Mouse (Mus musculus) CH12.LX (cell line): ENCODE measurements around the gene H1fx. TPM values are rescaled to one million over a fixed set of nuclear protein-coding genes. Genes with fewer than 3 reads are reported as not detected.

ENCODE experiments used
- DNase-seq: peaks from one replicate; pipeline ENCODE4 v3.0.0-alpha.2; 2013; ENCODE audit errors: extremely low read depth
- H3K27ac ChIP-seq: 2 replicates; pipeline ENCODE4 v1.5.1; 2012; ENCODE audit warnings: low read depth, mild to moderate bottlenecking, control low read depth, moderate library complexity; ENCODE audit not compliant: insufficient read depth
- H3K27me3 ChIP-seq: replicated peaks from 2 replicates; pipeline ENCODE3; 2012; ENCODE audit warnings: inconsistent platforms
- H3K36me3 ChIP-seq, 2 experiments: replicated peaks in 1 of 2; 2 replicates each; pipeline versions ENCODE3 to v1.6.1; 2012; ENCODE audit warnings: inconsistent platforms in 1 of 2, low read length in 1 of 2, mild to moderate bottlenecking in 1 of 2, mixed read lengths in 1 of 2, moderate library complexity in 1 of 2; ENCODE audit not compliant: control insufficient read depth in 1 of 2, insufficient read depth in 1 of 2
- H3K4me1 ChIP-seq, 2 experiments: 2 replicates each; pipeline ENCODE4 v1.6.1; 2012; ENCODE audit warnings: inconsistent platforms in 1 of 2, moderate library complexity in 1 of 2; ENCODE audit not compliant: insufficient read depth in 2 of 2, control insufficient read depth in 1 of 2
- H3K4me2 ChIP-seq: 2 replicates; pipeline ENCODE4 v1.6.1; 2012; ENCODE audit warnings: low read depth, mild to moderate bottlenecking, control low read depth; ENCODE audit not compliant: poor library complexity, insufficient read depth, severe bottlenecking
- H3K4me3 ChIP-seq, 3 experiments: fragments of 150-350 bp in 1 of 3; sonication (generic) in 1 of 3; replicated peaks in 1 of 3; 2 replicates each; pipeline versions ENCODE3 to v1.5.1; 2011 to 2012; ENCODE audit warnings: low read depth in 2 of 3, low read length in 2 of 3, mild to moderate bottlenecking in 2 of 3, moderate library complexity in 2 of 3, control low read depth in 1 of 3, improper control_type of control experiment in 1 of 3, inconsistent platforms in 1 of 3, mixed read lengths in 1 of 3; ENCODE audit not compliant: poor library complexity in 1 of 3
- H3K79me2 ChIP-seq: replicated peaks from 2 replicates; pipeline ENCODE4 v1.6.1; 2012; ENCODE audit warnings: mild to moderate bottlenecking, moderate library complexity; ENCODE audit not compliant: control insufficient read depth, poor library complexity, insufficient read depth, severe bottlenecking; ENCODE audit errors: extremely low read depth
- H3K9ac ChIP-seq: 2 replicates; pipeline ENCODE4 v1.6.1; 2012; ENCODE audit warnings: low read depth, mild to moderate bottlenecking, control low read depth, moderate library complexity; ENCODE audit not compliant: insufficient read depth
- H3K9me3 ChIP-seq: replicated peaks from 2 replicates; pipeline ENCODE3; 2012; ENCODE audit warnings: low read length, inconsistent platforms, mixed read lengths
- BHLHE40 ChIP-seq: IDR thresholded peaks from 2 replicates; pipeline ENCODE4 v1.6.1; 2011; ENCODE audit warnings: mild to moderate bottlenecking, low read depth, low read length, improper control_type of control experiment
- CHD1 ChIP-seq: IDR thresholded peaks from 2 replicates; pipeline ENCODE4 v1.6.1; 2012; ENCODE audit warnings: low read depth, low read length, improper control_type of control experiment, inconsistent platforms
- CTCF ChIP-seq, 2 experiments: IDR thresholded peaks in 1 of 2; conservative IDR thresholded peaks in 1 of 2; 2 replicates each; pipeline ENCODE4 v1.5.1; 2011 to 2012; ENCODE audit warnings: low read depth in 2 of 2, low read length in 2 of 2, improper control_type of control experiment in 1 of 2, inconsistent platforms in 1 of 2, mild to moderate bottlenecking in 1 of 2, moderate library complexity in 1 of 2
- ELF1 ChIP-seq: IDR thresholded peaks from 2 replicates; pipeline ENCODE4 v1.6.1; 2014; ENCODE audit warnings: low read depth, mild to moderate bottlenecking, inconsistent platforms, low read length, improper control_type of control experiment
- ETS1 ChIP-seq: conservative IDR thresholded peaks from 2 replicates; pipeline ENCODE4 v1.6.1; 2012; ENCODE audit warnings: low read depth, mild to moderate bottlenecking, inconsistent platforms, low read length, improper control_type of control experiment, moderate library complexity
- HCFC1 ChIP-seq: IDR thresholded peaks from 2 replicates; pipeline ENCODE4 v1.6.1; 2012; ENCODE audit warnings: low read depth, mild to moderate bottlenecking, inconsistent platforms, low read length, improper control_type of control experiment
- IRF4 ChIP-seq: IDR thresholded peaks from 2 replicates; pipeline ENCODE4 v1.6.1; 2014; ENCODE audit warnings: low read depth, mild to moderate bottlenecking, inconsistent platforms, low read length, improper control_type of control experiment
- JUN ChIP-seq: IDR thresholded peaks from 2 replicates; pipeline ENCODE4 v1.6.1; 2011; ENCODE audit warnings: low read depth, mild to moderate bottlenecking, low read length, improper control_type of control experiment, moderate library complexity; ENCODE audit not compliant: insufficient read depth
- KAT2A ChIP-seq: IDR thresholded peaks from 2 replicates; pipeline ENCODE4 v1.6.1; 2012; ENCODE audit warnings: low read length, improper control_type of control experiment, inconsistent platforms; ENCODE audit not compliant: insufficient replicate concordance
- MYC ChIP-seq: IDR thresholded peaks from 2 replicates; pipeline ENCODE4 v1.6.1; 2011; ENCODE audit warnings: low read depth, mild to moderate bottlenecking, improper control_type of control experiment, low read length
- NRF1 ChIP-seq: IDR thresholded peaks from 2 replicates; pipeline ENCODE4 v1.6.1; 2014; ENCODE audit warnings: low read depth, mild to moderate bottlenecking, inconsistent platforms, low read length, improper control_type of control experiment, moderate library complexity
- PAX5 ChIP-seq: IDR thresholded peaks from 2 replicates; pipeline ENCODE4 v1.6.1; 2012; ENCODE audit warnings: low read length, inconsistent platforms, mixed read lengths
- POLR2AphosphoS2 ChIP-seq: IDR thresholded peaks from 2 replicates; pipeline ENCODE4 v1.6.1; 2011; ENCODE audit warnings: low read depth, low read length, improper control_type of control experiment
- RCOR1 ChIP-seq: conservative IDR thresholded peaks from 2 replicates; pipeline ENCODE4 v1.6.1; 2012; ENCODE audit warnings: low read depth, mild to moderate bottlenecking, inconsistent platforms, low read length, improper control_type of control experiment
- SIN3A ChIP-seq: IDR thresholded peaks from 2 replicates; pipeline ENCODE4 v1.6.1; 2012; ENCODE audit warnings: low read length, improper control_type of control experiment, inconsistent platforms
- SMC3 ChIP-seq: IDR thresholded peaks from 2 replicates; pipeline ENCODE4 v1.6.1; 2011; ENCODE audit warnings: low read depth, low read length, improper control_type of control experiment
- TCF12 ChIP-seq: IDR thresholded peaks from 2 replicates; pipeline ENCODE4 v1.6.1; 2014; ENCODE audit warnings: low read depth, mild to moderate bottlenecking, inconsistent platforms, low read length, improper control_type of control experiment
- USF2 ChIP-seq: conservative IDR thresholded peaks from 2 replicates; pipeline ENCODE4 v1.6.1; 2011; ENCODE audit warnings: low read depth, low read length, improper control_type of control experiment
- ZKSCAN1 ChIP-seq: IDR thresholded peaks from 2 replicates; pipeline ENCODE4 v1.6.1; 2012; ENCODE audit warnings: low read depth, inconsistent platforms, low read length, improper control_type of control experiment, borderline replicate concordance
- ZMIZ1 ChIP-seq: IDR thresholded peaks from 2 replicates; pipeline ENCODE4 v1.6.1; 2012; ENCODE audit warnings: low read depth, mild to moderate bottlenecking, inconsistent platforms, low read length, improper control_type of control experiment
- ZNF384 ChIP-seq: IDR thresholded peaks from 2 replicates; pipeline ENCODE4 v1.6.1; 2012; ENCODE audit warnings: low read depth, low read length, improper control_type of control experiment, inconsistent platforms
- dilution Hi-C: fragments of 300-500 bp; cut with MboI; formaldehyde crosslinking; loops from 2 replicates; pipeline ENCODE4 v1.14.3; 2020; ENCODE audit warnings: low sequenced_read_pairs; ENCODE audit not compliant: extremely low pct_unique_long_range_greater_than_20kb, extremely low pct_ligation_motif_present
- in situ Hi-C: fragments of 300-500 bp; cut with MboI; formaldehyde crosslinking; loops from 3 replicates; pipeline ENCODE4 v1.14.3; 2019; ENCODE audit warnings: low sequenced_read_pairs, low pct_ligation_motif_present, low pct_unique_long_range_greater_than_20kb, mixed read lengths
- polyA plus RNA-seq: library from polyadenylated mRNA; unstranded; fragments of >175 nt; gene quantifications from 2 replicates; pipeline ENCODE4 v1.2.1, GENCODE M21; 2012; ENCODE audit warnings: low read depth; ENCODE audit not compliant: insufficient read length
- total RNA-seq, 2 experiments: library from RNA; depleted of rRNA; stranded (reverse); fragments of 300-350 nt in 1 of 2; fragments of >200 nt in 1 of 2; gene quantifications; 2 replicates each; pipeline ENCODE4 v1.2.3; 2012 to 2014

The H1fx gene
- total RNA-seq (2012; rRNA removed), result 0.08 TPM in 1 of 2 replicates, not detected in the other
- not detected in 2 replicates for total RNA-seq (2014; rRNA removed)
- polyA plus RNA-seq, result not detected in 2 replicates

DNA sequence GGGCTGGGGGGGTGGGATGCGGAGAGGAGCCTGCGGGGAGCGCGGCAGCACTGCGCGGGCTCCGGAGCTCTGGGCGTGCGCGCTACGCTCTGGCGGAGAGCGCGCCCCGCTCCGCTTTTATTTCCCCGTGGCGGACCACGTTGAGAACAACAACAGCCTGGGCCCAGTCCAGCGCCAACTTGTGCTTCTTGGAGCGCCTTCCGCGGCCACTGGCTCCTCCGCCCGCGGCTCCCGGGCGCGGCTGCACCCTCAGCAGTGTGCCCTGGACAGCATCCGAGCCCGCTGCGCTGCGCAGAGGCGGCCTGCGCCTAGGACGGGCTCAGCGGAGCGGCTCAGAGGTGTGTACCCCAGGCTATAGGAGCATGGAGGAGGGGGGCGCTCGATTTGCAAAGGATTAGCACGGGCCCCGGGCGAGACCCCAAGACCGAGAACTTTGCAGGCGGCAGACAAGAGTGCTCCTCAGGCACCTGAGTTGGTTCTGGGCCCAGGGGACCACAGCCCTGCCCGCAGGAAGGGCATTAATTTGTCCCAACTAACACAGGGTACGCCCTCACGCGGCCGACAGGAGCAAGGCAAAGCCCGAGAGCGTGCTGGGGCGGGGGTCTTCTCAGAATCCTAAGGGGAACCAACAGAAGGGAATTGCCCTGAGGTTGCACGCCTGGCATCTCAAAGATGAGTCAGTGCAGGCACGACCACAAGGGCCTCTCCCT lies at the start of gene H1fx:
TSS of gene H1fx (minus strand) at position 91 of the 710 bp plus-strand sequence.
- no peaks in the 10 kb centered on the region for H3K79me2 ChIP-seq
- TF ChIP-seq ETS1, result no peak
- TF ChIP-seq BHLHE40, result 0 out of 2 replicates have a peak, but pooled peaks have one; percentile 27
- peak in 1 of 2 experiments; percentile 8; a peak in 1 of 4 replicates for TF ChIP-seq CTCF (conservative IDR thresholded peaks at IDR 0.05 in 1 of 2, IDR thresholded peaks at IDR 0.05 in 1 of 2; ENCODE audit: low read depth in 2 of 2, low read length in 2 of 2)
- TF ChIP-seq, all 38 proteins: peak for 2
- H3K4me3 ChIP-seq, result no peak within 1 kb of the TSS
- no peaks in the 10 kb centered on the region for H3K36me3 ChIP-seq
- H3K27me3 ChIP-seq, result peaks cover 5% of the 10 kb centered on the region
- H3K4me1 ChIP-seq, result peaks cover 4 to 11% of the 10 kb centered on the region in 2 experiments; a peak in 2 of 4 replicates
- peaks cover 12% of the 10 kb centered on the region for H3K9me3 ChIP-seq
- H3K27ac ChIP-seq, result no peak within 1 kb of the TSS
- H3K9ac ChIP-seq, result no peak within 1 kb of the TSS
- H3K4me2 ChIP-seq, result no peak within 1 kb of the TSS
- DNase-seq, result peak; percentile 37
- in situ Hi-C loops, result loop anchor here (5.0 kb wide), 1 partner anchor 34 kb away; no protein-coding TSS in a partner anchor
- dilution Hi-C loops, result no loop called here

DNA sequence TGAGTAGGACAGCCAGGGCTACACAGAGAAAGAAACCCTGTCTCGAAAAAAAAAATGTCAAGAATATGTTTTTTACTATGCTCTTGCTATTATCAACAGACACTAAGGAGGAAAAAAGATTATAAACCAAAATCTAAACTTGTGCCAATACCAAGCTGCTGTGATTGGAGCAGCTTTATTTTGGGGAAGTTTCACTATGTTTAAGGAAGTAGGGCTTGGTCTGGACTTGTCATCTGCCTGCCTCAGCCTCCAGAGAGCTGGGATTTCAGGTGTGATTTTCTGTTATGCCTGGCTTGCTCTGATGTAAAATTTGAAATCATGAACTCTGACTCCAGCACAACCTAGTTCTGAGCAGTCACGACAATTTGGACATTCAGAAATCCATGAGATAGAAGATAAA lies 49.0 kb upstream of the H1fx start:
- Histone ChIP-seq H3K27ac (no peak overlapping the region), H3K36me3 (peaks cover 33 to 78% of the 10 kb centered on the region in 2 experiments), H3K9me3 (no peaks in the 10 kb centered on the region), H3K4me2 (no peak overlapping the region), H3K79me2 (peaks cover 87% of the 10 kb centered on the region), H3K4me1 (peaks cover 12 to 50% of the 10 kb centered on the region in 2 experiments), H3K9ac (no peak overlapping the region), H3K4me3 (no peak overlapping the region), H3K27me3 (no peaks in the 10 kb centered on the region)
- no peak for TF ChIP-seq PAX5
- TF ChIP-seq SMC3, result no peak
- TF ChIP-seq HCFC1, result no peak
- in situ Hi-C loops, result no loop called here
- dilution Hi-C loops, result no loop called here
- no peak for DNase-seq

DNA sequence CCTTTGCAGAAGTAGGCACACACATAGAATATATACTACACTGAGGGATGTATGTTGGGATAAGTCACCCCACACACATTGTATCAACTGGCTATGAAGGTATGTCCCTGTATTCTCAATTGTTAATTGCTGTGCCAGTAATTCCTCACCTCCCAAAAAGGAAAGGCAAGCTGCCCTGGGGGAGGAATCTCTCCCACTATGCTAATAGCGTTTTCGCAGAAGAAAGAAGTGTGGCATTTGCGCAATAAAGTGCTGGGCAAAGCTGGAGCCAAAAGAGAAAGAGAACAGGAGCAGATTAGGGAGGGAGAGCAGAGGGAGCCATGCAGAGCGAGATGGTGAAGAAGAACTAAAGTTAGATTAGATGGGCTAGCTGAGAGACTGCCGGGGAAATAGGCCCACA lies 46.0 kb upstream of the H1fx start:
- H3K79me2 ChIP-seq, result peaks cover 90% of the 10 kb centered on the region
- no peak for TF ChIP-seq NRF1
- TF ChIP-seq SIN3A, result no peak
- TF ChIP-seq RCOR1, result no peak
- no peak for TF ChIP-seq IRF4
- no peak for TF ChIP-seq JUN
- no peak for TF ChIP-seq POLR2AphosphoS2
- TF ChIP-seq ZMIZ1, result no peak
- TF ChIP-seq MYC, result no peak
- TF ChIP-seq ZKSCAN1, result no peak
- TF ChIP-seq TCF12, result no peak
- TF ChIP-seq ETS1, result no peak
- TF ChIP-seq ELF1, result no peak
- TF ChIP-seq CHD1, result no peak
- TF ChIP-seq KAT2A, result no peak
- TF ChIP-seq USF2, result no peak
- no peak for TF ChIP-seq ZNF384
- H3K4me2 ChIP-seq, result no peak overlapping the region
- H3K36me3 ChIP-seq, result peaks cover 50 to 88% of the 10 kb centered on the region in 2 experiments
- H3K4me1 ChIP-seq, result peaks cover 4 to 29% of the 10 kb centered on the region in 2 experiments; a peak in 3 of 4 replicates
- no peak overlapping the region for H3K4me3 ChIP-seq
- H3K27me3 ChIP-seq, result no peaks in the 10 kb centered on the region
- no peaks in the 10 kb centered on the region for H3K9me3 ChIP-seq
- no peak overlapping the region for H3K9ac ChIP-seq
- no peak overlapping the region for H3K27ac ChIP-seq
- DNase-seq, result no peak
- in situ Hi-C loops (no loop called here), dilution Hi-C loops (no loop called here)
